Mouse (Mus musculus): Measurements from ENCODE around the gene Cmah. TPM values are rescaled to one million over a fixed set of nuclear protein-coding genes. Genes with fewer than 3 reads are reported as not detected.

The Cmah gene
- total and polyA plus RNA-seq, 3 experiments = 1.4 to 2.2 TPM; not detected in 1

DNA sequence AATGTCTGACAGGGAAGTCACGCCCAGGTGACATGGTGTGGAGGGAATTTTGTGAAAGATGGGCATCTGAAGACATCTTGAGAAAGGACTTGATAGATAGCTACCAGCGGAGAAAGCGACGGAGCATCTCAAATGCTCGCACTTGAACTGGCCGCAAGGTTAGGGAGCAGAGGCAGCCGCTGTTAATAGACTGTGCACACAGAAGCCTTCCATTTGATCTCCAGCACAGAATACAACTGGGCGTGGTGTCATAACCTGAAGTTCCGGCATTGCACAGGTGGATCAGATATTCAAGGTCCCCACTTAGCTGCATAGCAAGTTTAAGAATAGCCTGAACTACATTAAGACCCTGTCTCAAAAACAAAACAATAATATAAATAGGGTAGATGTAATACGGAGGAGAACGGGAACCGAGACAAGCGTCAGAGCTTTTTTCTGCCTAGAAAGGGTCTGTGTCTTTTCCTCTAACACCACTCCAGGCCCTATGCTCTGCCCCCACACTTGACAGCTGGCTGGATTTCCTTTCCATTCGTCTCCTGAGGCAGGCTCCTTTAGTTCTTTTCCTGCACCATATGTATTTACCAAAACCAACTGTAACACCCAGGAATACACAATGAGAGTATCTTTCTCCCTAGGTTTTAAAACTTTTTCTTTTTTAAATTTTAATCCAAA is 192.9 kb downstream of the Cmah start:
- TF ChIP-seq POLR2AphosphoS5 (IDR thresholded peaks at IDR 0.05; ENCODE audit: borderline replicate concordance, low read depth, low read length) (no peak), USF2 (IDR thresholded peaks at IDR 0.05; ENCODE audit: borderline replicate concordance in 1 of 2, insufficient read depth in 1 of 2, low read depth in 1 of 2, low read length in 2 of 2) (no peak), NRF1 (IDR thresholded peaks at IDR 0.05; ENCODE audit: insufficient read depth, low read depth, low read length, poor library complexity, severe bottlenecking) (no peak), MXI1 (IDR thresholded peaks at IDR 0.05; ENCODE audit: low read depth, low read length) (no peak), MYC (IDR thresholded peaks at IDR 0.05; ENCODE audit: low read depth, low read length) (no peak), HCFC1 (IDR thresholded peaks at IDR 0.05; ENCODE audit: low read depth, low read length) (no peak), MAX (IDR thresholded peaks at IDR 0.05; ENCODE audit: low read length) (no peak), TCF12 (IDR thresholded peaks at IDR 0.05; ENCODE audit: low read depth, low read length) (no peak), RCOR1 (IDR thresholded peaks at IDR 0.05; ENCODE audit: low read depth, low read length) (no peak), SMC3 (IDR thresholded peaks at IDR 0.05; ENCODE audit: low read depth, low read length) (no peak)
- peaks cover 5 to 6% of the 10 kb centered on the region in 2 experiments for H3K36me3 ChIP-seq (ENCODE audit: control insufficient read depth in 1 of 2, insufficient read depth in 2 of 2, low read length in 2 of 2)
- no peak for DNase-seq (ENCODE audit: low read depth, low spot score)

DNA sequence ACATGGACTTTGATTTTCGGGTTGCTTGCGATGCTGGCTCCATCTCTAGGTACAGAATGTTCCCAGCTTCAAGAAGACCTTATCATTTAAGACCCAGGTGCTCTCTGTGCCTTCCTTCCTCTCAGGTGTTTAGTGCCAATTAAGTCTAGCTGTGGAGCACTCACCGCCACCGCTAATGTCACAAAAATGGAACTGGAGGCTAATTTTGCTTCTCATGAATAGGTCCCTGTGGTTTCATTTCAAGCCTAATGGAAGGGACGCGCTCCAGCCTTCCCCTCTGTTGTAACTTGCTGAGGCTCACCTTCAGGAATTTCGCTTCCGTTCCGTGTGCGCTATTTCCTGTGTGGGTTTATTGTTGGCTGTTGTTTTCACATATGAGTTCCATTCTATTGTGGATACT is 193.6 kb downstream of the Cmah start:
- Histone ChIP-seq H3K27ac (ENCODE audit: control insufficient read depth, low read depth, low read length) (no peak overlapping the region), H3K79me2 (ENCODE audit: control insufficient read depth, insufficient read depth, low read length, poor library complexity) (peaks cover 5% of the 10 kb centered on the region; the same call in 1 of the 2 replicates), H3K9me3 (replicated peaks; ENCODE audit: insufficient read depth, low read length) (no peaks in the 10 kb centered on the region), H3K4me1 (ENCODE audit: control insufficient read depth in 1 of 2, insufficient read depth in 2 of 2, low read length in 2 of 2) (no peaks in the 10 kb centered on the region), H3K27me3 (ENCODE audit: control insufficient read depth in 1 of 2, insufficient read depth in 2 of 2, low read length in 2 of 2) (no peaks in the 10 kb centered on the region), H3K4me3 (ENCODE audit: control insufficient read depth in 1 of 2, insufficient read depth in 1 of 2, low read depth in 2 of 2, low read length in 2 of 2) (no peak overlapping the region), H3K36me3 (ENCODE audit: control insufficient read depth in 1 of 2, insufficient read depth in 2 of 2, low read length in 2 of 2) (peaks cover under 1 to 8% of the 10 kb centered on the region in 2 experiments; a peak in 2 of 4 replicates), H3K9ac (ENCODE audit: control insufficient read depth, low read depth, low read length, poor library complexity, severe bottlenecking) (no peak overlapping the region)
- no peak for DNase-seq (ENCODE audit: low read depth, low spot score)
- TF ChIP-seq BHLHE40 (IDR thresholded peaks at IDR 0.05; ENCODE audit: borderline replicate concordance, low read depth, low read length) (no peak), ZNF384 (IDR thresholded peaks at IDR 0.05; ENCODE audit: low read depth, low read length) (no peak), EP300 (IDR thresholded peaks at IDR 0.05; ENCODE audit: low read depth in 1 of 2, low read length in 2 of 2) (no peak), SMC3 (IDR thresholded peaks at IDR 0.05; ENCODE audit: low read depth, low read length) (no peak), UBTF (IDR thresholded peaks at IDR 0.05; ENCODE audit: borderline replicate concordance, insufficient read depth, low read depth, low read length) (no peak), E2F4 (IDR thresholded peaks at IDR 0.05; ENCODE audit: borderline replicate concordance, low read depth, low read length) (no peak), MAZ (IDR thresholded peaks at IDR 0.05; ENCODE audit: low read depth, low read length) (no peak), SIN3A (IDR thresholded peaks at IDR 0.05; ENCODE audit: low read length) (no peak), POLR2A (IDR thresholded peaks at IDR 0.05; ENCODE audit: control insufficient read depth in 1 of 2, insufficient read depth in 1 of 2, low read depth in 1 of 2, low read length in 2 of 2, poor library complexity in 1 of 2) (no peak), CHD2 (IDR thresholded peaks at IDR 0.05; ENCODE audit: low read length) (no peak), GATA1 (IDR thresholded peaks at IDR 0.05; ENCODE audit: low read depth, low read length) (no peak)

More for the DNA sequence above, 192.9 kb downstream of the Cmah start:
- H3K9ac ChIP-seq (ENCODE audit: control insufficient read depth, low read depth, low read length, poor library complexity, severe bottlenecking) = no peak overlapping the region
- H3K79me2 ChIP-seq (ENCODE audit: control insufficient read depth, insufficient read depth, low read length, poor library complexity) = peaks cover 5% of the 10 kb centered on the region; the same call in 1 of the 2 replicates
- no peaks in the 10 kb centered on the region for H3K9me3 ChIP-seq (replicated peaks; ENCODE audit: insufficient read depth, low read length)
- H3K27ac ChIP-seq (ENCODE audit: control insufficient read depth, low read depth, low read length) = no peak overlapping the region
- peaks cover 2 to 3% of the 10 kb centered on the region in 2 experiments; a peak in 3 of 4 replicates for H3K4me1 ChIP-seq (ENCODE audit: control insufficient read depth in 1 of 2, insufficient read depth in 2 of 2, low read length in 2 of 2)
- no peak overlapping the region for H3K4me3 ChIP-seq (ENCODE audit: control insufficient read depth in 1 of 2, insufficient read depth in 1 of 2, low read depth in 2 of 2, low read length in 2 of 2)
- H3K27me3 ChIP-seq (ENCODE audit: control insufficient read depth in 1 of 2, insufficient read depth in 2 of 2, low read length in 2 of 2) = no peaks in the 10 kb centered on the region
